Mouse (Mus musculus): Measurements from ENCODE around the gene Macrod1.

Macrod1 gene

GRCm38 (mm10) chr19:7168423-7168822, 111.8 kb downstream of the Macrod1 start:
- DNase-seq (ENCODE audit: low spot score in 2 of 2), result no peak

- DNase-seq (ENCODE audit: low spot score in 2 of 2), result no peak
Measured at GRCm38 (mm10) chr19:7170916-7171315, 114.3 kb downstream of the Macrod1 start.

- DNase-seq (ENCODE audit: low spot score in 2 of 2), result no peak
Measured at GRCm38 (mm10) chr19:7171447-7171846, 114.8 kb downstream of the Macrod1 start.

GRCm38 (mm10) chr19:7172051-7172866, 115.6 kb downstream of the Macrod1 start:
- no peak for DNase-seq (ENCODE audit: low spot score in 2 of 2)

GRCm38 (mm10) chr19:7176041-7176696, 119.6 kb downstream of the Macrod1 start:
- no peak for DNase-seq (ENCODE audit: low spot score in 2 of 2)

- no peak for DNase-seq (ENCODE audit: low spot score in 2 of 2)
Measured at GRCm38 (mm10) chr19:7177804-7178511, 121.3 kb downstream of the Macrod1 start.

GRCm38 (mm10) chr19:7178841-7179452, 122.3 kb downstream of the Macrod1 start:
- DNase-seq (ENCODE audit: low spot score in 2 of 2), result no peak

- no peak for DNase-seq (ENCODE audit: low spot score in 2 of 2)
Measured at GRCm38 (mm10) chr19:7180756-7181405, 124.3 kb downstream of the Macrod1 start.

GRCm38 (mm10) chr19:7181496-7181895, 124.9 kb downstream of the Macrod1 start:
- DNase-seq (ENCODE audit: low spot score in 2 of 2), result no peak

GRCm38 (mm10) chr19:7182273-7182949, 125.8 kb downstream of the Macrod1 start:
- DNase-seq (ENCODE audit: low spot score in 2 of 2), result peak in 1 of 2 experiments; percentile 52

- DNase-seq (ENCODE audit: low spot score in 2 of 2), result no peak
Measured at GRCm38 (mm10) chr19:7183419-7183818, 126.8 kb downstream of the Macrod1 start.

- no peak for DNase-seq (ENCODE audit: low spot score in 2 of 2)
Measured at GRCm38 (mm10) chr19:7185059-7185458, 128.4 kb downstream of the Macrod1 start.

- DNase-seq (ENCODE audit: low spot score in 2 of 2), result no peak
Measured at GRCm38 (mm10) chr19:7185715-7186291, 129.2 kb downstream of the Macrod1 start.

- DNase-seq (ENCODE audit: low spot score in 2 of 2), result no peak
Measured at GRCm38 (mm10) chr19:7187157-7187556, 130.5 kb downstream of the Macrod1 start.

GRCm38 (mm10) chr19:7189026-7189425, 132.4 kb downstream of the Macrod1 start:
- DNase-seq (ENCODE audit: low spot score in 2 of 2), result no peak

GRCm38 (mm10) chr19:7190986-7191385, 134.4 kb downstream of the Macrod1 start:
- no peak for DNase-seq (ENCODE audit: low spot score in 2 of 2)

GRCm38 (mm10) chr19:7191639-7192038, 135.0 kb downstream of the Macrod1 start:
- no peak for DNase-seq (ENCODE audit: low spot score in 2 of 2)

- DNase-seq (ENCODE audit: low spot score in 2 of 2), result no peak
Measured at GRCm38 (mm10) chr19:7192561-7192967, 136.0 kb downstream of the Macrod1 start.

GRCm38 (mm10) chr19:7195900-7196728, 139.5 kb downstream of the Macrod1 start:
- peak; percentile 50 to 71 for DNase-seq (ENCODE audit: low spot score in 2 of 2)
